Mouse (Mus musculus) forebrain, postnatal 0 days (tissue): ENCODE data around the gene Ctnnd2. TPM values are rescaled to one million over a fixed set of nuclear protein-coding genes. Genes with fewer than 3 reads are reported as not detected.

ENCODE experiments used
- ATAC-seq: fragments of 200-750 bp; cut with Nextera tagmentation; 2 replicates; pipeline ENCODE4 v1.8.0; 2017; ENCODE audit warnings: mild to moderate bottlenecking, moderate library complexity
- DNase-seq: peaks from one replicate; pipeline ENCODE4 v3.0.0-alpha.2; 2015
- H3K27ac ChIP-seq: fragments of 300-500 bp; sonication (generic); 2 replicates; pipeline ENCODE4 v1.5.1; 2014; ENCODE audit warnings: low read depth, mild to moderate bottlenecking, antibody characterized with exemption, low read length, moderate library complexity, mixed read lengths
- H3K27me3 ChIP-seq: fragments of 300-500 bp; sonication (generic); 2 replicates; pipeline ENCODE4 v1.6.1; 2014; ENCODE audit warnings: mild to moderate bottlenecking, low read length, mixed read lengths; ENCODE audit not compliant: insufficient read depth
- H3K36me3 ChIP-seq: fragments of 300-500 bp; sonication (generic); 2 replicates; pipeline ENCODE4 v1.6.1; 2014; ENCODE audit warnings: mild to moderate bottlenecking, moderate library complexity; ENCODE audit not compliant: insufficient read depth
- H3K4me1 ChIP-seq: fragments of 300-500 bp; sonication (generic); 2 replicates; pipeline ENCODE4 v1.6.1; 2014; ENCODE audit warnings: antibody characterized with exemption; ENCODE audit not compliant: insufficient read depth
- H3K4me2 ChIP-seq: fragments of 300-500 bp; sonication (generic); 2 replicates; pipeline ENCODE4 v1.6.1; 2014; ENCODE audit warnings: low read depth, mild to moderate bottlenecking, moderate library complexity
- H3K4me3 ChIP-seq: fragments of 300-500 bp; sonication (generic); 2 replicates; pipeline ENCODE4 v1.5.1; 2014; ENCODE audit warnings: low read depth, low read length, mixed read lengths
- H3K9ac ChIP-seq: fragments of 300-500 bp; sonication (generic); 2 replicates; pipeline ENCODE4 v1.6.1; 2014; ENCODE audit warnings: mild to moderate bottlenecking
- H3K9me3 ChIP-seq: fragments of 300-500 bp; sonication (generic); 2 replicates; pipeline ENCODE4 v1.6.1; 2016; ENCODE audit warnings: low read length
- CTCF ChIP-seq: sonication (generic); IDR thresholded peaks from 2 replicates; pipeline ENCODE4 v1.5.1; 2016; ENCODE audit warnings: antibody characterized with exemption, control low read depth, low read depth
- WGBS: fragments of 180-500 bp; shearing (Covaris S2); extraction: QIAGEN DNeasy Blood & Tissue Kit; methylation state at CpG from one replicate; pipeline ENCODE4 v1.1.7; 2014; 5-methylcytosine and 5-hydroxymethylcytosine counted together
- polyA plus RNA-seq: library from polyadenylated mRNA; unstranded; fragments of >200 nt; fragmentation: Nextera tagmentation; extraction: Ambion mirVana; gene quantifications from 2 replicates; pipeline ENCODE4 v1.2.1, GENCODE M21; 2015
- total RNA-seq: library from RNA; depleted of rRNA; stranded (reverse); fragments of >200 nt; gene quantifications from 2 replicates; pipeline ENCODE4 v1.2.3, GENCODE M21; 2014

Ctnnd2 gene
- total and polyA plus RNA-seq, 2 experiments from 2014 or later: 73.6 to 130 TPM

- DNase-seq (peak; percentile 64), ATAC-seq (peak; percentile 54; the same call in 1 of the 2 replicates)
- Histone ChIP-seq H3K4me2 (peak overlapping the region; percentile 23; the same call in 1 of the 2 replicates), H3K36me3 (no peaks in the 10 kb centered on the region), H3K4me1 (no peaks in the 10 kb centered on the region), H3K27ac (no peak overlapping the region), H3K9me3 (no peaks in the 10 kb centered on the region), H3K4me3 (no peak overlapping the region; the same call in 1 of the 2 replicates), H3K27me3 (no peaks in the 10 kb centered on the region), H3K9ac (no peak overlapping the region)
- WGBS: 27% methylated on average over 15 of the region's 15 CpGs
- TF ChIP-seq CTCF: no peak
Measured at GRCm38 (mm10) chr15:30480676-30481075, 308.3 kb downstream of the Ctnnd2 start.

GRCm38 (mm10) chr15:30506476-30506875, 334.1 kb downstream of the Ctnnd2 start:
- no peak overlapping the region for H3K4me2 ChIP-seq
- no peak for ATAC-seq
- no peaks in the 10 kb centered on the region for H3K4me1 ChIP-seq
- no peak overlapping the region for H3K4me3 ChIP-seq
- no peaks in the 10 kb centered on the region for H3K27me3 ChIP-seq
- TF ChIP-seq CTCF: no peak
- no peak overlapping the region for H3K27ac ChIP-seq
- 0 out of 2 replicates have a peak, but pooled peaks cover 3% of the 10 kb centered on the region for H3K36me3 ChIP-seq
- DNase-seq: no peak
- H3K9ac ChIP-seq: no peak overlapping the region
- 50% methylated on average over 5 of the region's 5 CpGs for WGBS
- no peaks in the 10 kb centered on the region for H3K9me3 ChIP-seq

- H3K4me3 ChIP-seq: no peak overlapping the region
- H3K9ac ChIP-seq: no peak overlapping the region
- no peak for DNase-seq
- WGBS: 17% methylated on average over 3 of the region's 3 CpGs
- H3K27me3 ChIP-seq: no peaks in the 10 kb centered on the region
- no peaks in the 10 kb centered on the region for H3K9me3 ChIP-seq
- ATAC-seq: no peak
- no peak overlapping the region for H3K27ac ChIP-seq
- no peak overlapping the region for H3K4me2 ChIP-seq
- no peaks in the 10 kb centered on the region for H3K36me3 ChIP-seq
- TF ChIP-seq CTCF: no peak
- H3K4me1 ChIP-seq: no peaks in the 10 kb centered on the region
Measured at GRCm38 (mm10) chr15:30512467-30512866, 340.1 kb downstream of the Ctnnd2 start.

GRCm38 (mm10) chr15:30513122-30513521, 340.7 kb downstream of the Ctnnd2 start:
- H3K9me3 ChIP-seq: no peaks in the 10 kb centered on the region
- H3K27me3 ChIP-seq: no peaks in the 10 kb centered on the region
- H3K4me3 ChIP-seq: no peak overlapping the region
- no peaks in the 10 kb centered on the region for H3K36me3 ChIP-seq
- DNase-seq (no peak), ATAC-seq (0 out of 2 replicates have a peak, but pooled peaks have one; percentile 23)
- no peaks in the 10 kb centered on the region for H3K4me1 ChIP-seq
- no peak overlapping the region for H3K27ac ChIP-seq
- H3K4me2 ChIP-seq: no peak overlapping the region
- H3K9ac ChIP-seq: no peak overlapping the region
- TF ChIP-seq CTCF: no peak

GRCm38 (mm10) chr15:30515425-30515824, 343.0 kb downstream of the Ctnnd2 start:
- Histone ChIP-seq H3K27ac (no peak overlapping the region), H3K36me3 (no peaks in the 10 kb centered on the region), H3K27me3 (no peaks in the 10 kb centered on the region), H3K4me3 (no peak overlapping the region), H3K4me1 (no peaks in the 10 kb centered on the region), H3K9ac (no peak overlapping the region), H3K9me3 (no peaks in the 10 kb centered on the region), H3K4me2 (no peak overlapping the region)
- no peak for DNase-seq
- no peak for TF ChIP-seq CTCF
- 31% methylated on average over 4 of the region's 4 CpGs for WGBS
- no peak for ATAC-seq

- no peaks in the 10 kb centered on the region for H3K9me3 ChIP-seq
- no peak overlapping the region for H3K4me3 ChIP-seq
- H3K4me1 ChIP-seq: no peaks in the 10 kb centered on the region
- H3K9ac ChIP-seq: no peak overlapping the region
- H3K4me2 ChIP-seq: no peak overlapping the region
- DNase-seq (no peak), ATAC-seq (no peak; the same call in 1 of the 2 replicates)
- H3K27me3 ChIP-seq: no peaks in the 10 kb centered on the region
- WGBS: 70% methylated on average over 5 of the region's 5 CpGs
- H3K27ac ChIP-seq: no peak overlapping the region
- TF ChIP-seq CTCF: no peak
- no peaks in the 10 kb centered on the region for H3K36me3 ChIP-seq
Measured at GRCm38 (mm10) chr15:30541459-30541858, 369.1 kb downstream of the Ctnnd2 start.

GRCm38 (mm10) chr15:30548263-30548662, 375.9 kb downstream of the Ctnnd2 start:
- no peaks in the 10 kb centered on the region for H3K36me3 ChIP-seq
- H3K4me2 ChIP-seq: no peak overlapping the region
- no peak for TF ChIP-seq CTCF
- H3K4me3 ChIP-seq: no peak overlapping the region
- 50% methylated on average over 4 of the region's 4 CpGs for WGBS
- no peaks in the 10 kb centered on the region for H3K27me3 ChIP-seq
- no peaks in the 10 kb centered on the region for H3K9me3 ChIP-seq
- H3K4me1 ChIP-seq: 0 out of 2 replicates have a peak, but pooled peaks cover 5% of the 10 kb centered on the region
- no peak overlapping the region for H3K9ac ChIP-seq
- ATAC-seq (peak; percentile 79), DNase-seq (peak; percentile 49)
- peak overlapping the region; percentile 47; the same call in 1 of the 2 replicates for H3K27ac ChIP-seq
